Mouse (Mus musculus) megakaryocyte, embryonic 14.5 days (primary cell): ENCODE results near the gene Mutyh.

ENCODE experiments used
- FLI1 ChIP-seq: IDR thresholded peaks from 2 replicates; pipeline ENCODE4 v1.6.1; 2012; ENCODE audit warnings: low read length, inconsistent platforms, mixed read lengths
- GATA1 ChIP-seq: IDR thresholded peaks from 3 replicates; pipeline ENCODE4 v1.6.1; 2012; ENCODE audit warnings: mixed read lengths, low read length, inconsistent platforms, borderline replicate concordance

GRCm38 (mm10) chr4:116786587-116786986, 20.9 kb upstream of the Mutyh start:
- no peak for TF ChIP-seq GATA1
- no peak for TF ChIP-seq FLI1
